Mouse (Mus musculus) splenic B cell, adult 2 months (primary cell): Measurements from ENCODE around the gene Rbm28.

Experiments
- DNase-seq: peaks from one replicate; pipeline ENCODE4 v3.0.0-alpha.2; 2011; ENCODE audit warnings: low read depth, low spot score
- H3K27me3 ChIP-seq: 2 replicates; pipeline ENCODE4 v1.6.1; 2012; ENCODE audit warnings: mild to moderate bottlenecking, low read length, moderate library complexity, mixed read lengths; ENCODE audit not compliant: control insufficient read depth, poor library complexity, insufficient read depth, severe bottlenecking
- H3K36me3 ChIP-seq: 2 replicates; pipeline ENCODE4 v1.6.1; 2012; ENCODE audit warnings: mild to moderate bottlenecking, low read length, moderate library complexity, mixed read lengths; ENCODE audit not compliant: control insufficient read depth, poor library complexity, insufficient read depth, severe bottlenecking

The Rbm28 gene

DNA sequence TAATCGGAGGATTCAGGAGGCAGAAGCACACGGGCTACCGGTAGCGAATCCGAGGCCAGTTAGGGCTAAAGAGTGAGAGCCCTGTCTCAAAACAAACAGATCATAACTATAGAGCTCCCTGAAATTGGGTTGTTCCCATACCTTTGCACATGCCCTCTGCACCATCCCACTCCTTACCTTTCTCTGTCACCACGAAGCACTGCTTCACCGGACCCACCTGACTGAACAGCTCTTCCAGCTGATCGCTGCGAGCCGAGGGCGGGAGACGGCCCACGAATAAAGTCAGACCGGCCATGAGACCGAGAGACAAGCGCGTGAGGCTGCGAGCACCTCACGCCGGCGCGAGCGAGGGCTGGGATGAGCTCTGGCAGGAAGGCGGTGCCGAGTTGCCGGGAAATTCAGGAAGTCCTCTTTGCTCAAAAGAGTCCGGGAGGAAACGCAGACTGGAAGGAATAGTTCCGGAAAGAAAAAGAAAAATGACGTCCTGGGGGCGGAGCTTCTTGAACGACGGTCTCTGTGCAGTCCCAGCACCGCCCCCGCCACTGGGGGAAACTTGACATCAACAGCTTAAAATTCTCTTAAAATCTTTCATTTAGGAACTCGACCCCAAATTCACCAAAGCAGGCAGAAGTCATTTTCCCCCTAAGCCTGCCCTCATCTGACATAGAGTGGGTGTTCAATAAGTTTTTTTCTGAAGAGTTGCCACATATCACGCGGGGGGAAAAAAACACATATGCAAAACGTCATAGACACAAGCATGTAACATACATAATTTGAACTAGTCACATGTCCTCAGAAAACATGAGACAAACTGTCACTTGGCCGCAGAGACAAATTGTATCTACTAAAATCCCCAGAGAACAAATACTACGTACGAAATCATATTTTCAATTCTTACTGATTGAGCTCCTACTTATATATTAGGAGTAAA, at the start of gene Rbm28:
TSS of gene Rbm28 (minus strand) at position 693 of the 931 bp plus-strand sequence.
- DNase-seq: peak; percentile 94
- Histone ChIP-seq H3K36me3 (peaks cover 5% of the 10 kb centered on the region; the same call in 1 of the 2 replicates), H3K27me3 (no peaks in the 10 kb centered on the region)

DNA sequence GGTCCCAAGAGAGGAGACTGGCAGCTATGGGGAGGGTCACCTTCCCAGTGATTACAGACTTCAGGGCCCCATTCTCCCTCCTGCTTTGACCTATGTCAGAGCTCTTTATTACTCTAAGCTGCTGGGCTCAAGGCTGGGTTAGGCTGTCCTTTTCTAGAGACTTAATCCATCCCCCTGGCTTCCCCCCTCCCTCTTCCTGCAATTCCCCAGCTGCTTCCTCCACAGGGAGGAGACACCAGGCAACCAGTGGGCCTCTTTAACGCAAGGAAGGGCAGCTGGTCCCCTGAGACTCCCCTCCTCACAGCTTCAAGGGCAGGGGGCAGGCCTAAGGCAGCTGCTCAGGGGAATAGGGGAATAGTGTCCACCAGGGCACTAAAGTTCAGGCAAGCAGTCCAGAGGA, 49.4 kb upstream of the Rbm28 start:
- Histone ChIP-seq H3K27me3 (no peaks in the 10 kb centered on the region), H3K36me3 (no peaks in the 10 kb centered on the region)
- peak; percentile 29 for DNase-seq

DNA sequence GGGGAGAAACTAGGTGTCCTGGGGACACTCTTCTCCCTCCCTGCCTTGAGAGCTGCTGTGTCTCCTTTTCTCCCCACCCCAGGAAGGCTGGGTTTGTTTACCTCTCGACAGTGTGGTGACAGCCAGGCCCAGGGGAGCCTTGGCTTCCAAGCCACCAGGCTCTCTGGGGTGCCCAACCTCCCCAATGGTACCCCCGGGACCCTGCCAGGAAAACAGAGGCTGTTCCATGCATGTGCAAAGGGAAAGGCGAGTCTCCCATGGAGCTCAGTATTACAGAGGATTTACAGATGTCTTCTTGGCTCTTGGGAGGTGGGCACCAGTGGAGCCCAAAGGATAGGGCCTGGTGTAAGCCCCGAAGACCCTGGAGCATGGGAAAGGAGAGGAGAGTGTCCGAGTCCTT, 48.6 kb upstream of the Rbm28 start:
- no peaks in the 10 kb centered on the region for H3K27me3 ChIP-seq
- H3K36me3 ChIP-seq: no peaks in the 10 kb centered on the region
- DNase-seq: no peak

DNA sequence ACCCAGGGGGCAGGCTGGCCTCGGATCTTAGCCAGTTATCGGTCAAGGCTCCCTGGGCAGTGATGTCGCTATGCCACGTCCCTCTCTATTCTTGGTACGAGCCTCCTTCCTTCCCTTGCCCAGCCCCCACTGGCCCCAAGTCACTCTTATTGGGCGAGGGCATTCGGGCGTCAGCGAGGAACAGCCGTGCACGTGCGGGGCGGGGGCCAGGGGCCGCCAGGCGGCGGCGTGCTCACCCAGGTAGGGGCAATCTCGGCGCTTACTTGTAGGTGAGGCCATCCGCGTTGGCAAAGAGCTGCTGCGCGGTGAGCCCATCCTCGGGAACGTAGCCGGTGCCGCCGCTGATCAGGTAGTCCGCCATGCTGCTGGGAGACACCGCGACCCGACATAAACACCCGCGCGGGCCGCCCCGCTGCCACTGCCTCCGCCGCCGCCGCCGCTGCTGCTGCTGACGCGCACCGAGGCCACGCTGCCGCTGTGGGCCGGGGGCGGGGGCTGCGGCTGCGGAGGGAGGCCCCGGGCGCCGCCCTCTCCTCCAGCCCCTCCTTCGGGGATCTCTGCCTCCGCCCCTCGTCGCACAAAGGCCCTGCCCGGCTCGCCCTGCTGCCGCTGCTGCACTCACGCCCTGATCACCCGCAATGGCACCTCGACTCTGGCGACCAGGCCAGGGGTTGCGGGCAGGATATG, 47.1 kb upstream of the Rbm28 start:
- DNase-seq: peak; percentile 89
- H3K36me3 ChIP-seq: no peaks in the 10 kb centered on the region
- no peaks in the 10 kb centered on the region for H3K27me3 ChIP-seq

DNA sequence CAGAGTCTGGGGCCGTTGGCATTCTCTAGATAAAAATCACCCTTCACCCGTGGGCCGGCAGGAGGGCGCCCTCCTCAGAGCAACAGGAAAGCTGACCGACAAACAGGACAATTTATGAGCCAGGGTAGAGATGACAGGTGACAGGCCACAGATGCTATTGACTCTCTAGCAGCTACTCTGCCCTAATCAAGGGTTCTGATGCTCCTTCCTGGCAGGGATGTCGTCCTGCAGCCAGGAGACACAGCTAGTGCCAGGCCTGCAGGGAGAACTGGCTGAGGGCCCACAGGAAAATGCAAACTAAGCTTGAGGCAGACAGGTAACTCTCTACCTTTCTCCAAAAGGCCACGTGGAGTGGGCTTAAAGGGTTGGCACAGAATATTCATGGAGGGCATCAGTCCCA, 46.3 kb upstream of the Rbm28 start:
- no peaks in the 10 kb centered on the region; the same call in 1 of the 2 replicates for H3K36me3 ChIP-seq
- H3K27me3 ChIP-seq: no peaks in the 10 kb centered on the region
- DNase-seq: no peak

DNA sequence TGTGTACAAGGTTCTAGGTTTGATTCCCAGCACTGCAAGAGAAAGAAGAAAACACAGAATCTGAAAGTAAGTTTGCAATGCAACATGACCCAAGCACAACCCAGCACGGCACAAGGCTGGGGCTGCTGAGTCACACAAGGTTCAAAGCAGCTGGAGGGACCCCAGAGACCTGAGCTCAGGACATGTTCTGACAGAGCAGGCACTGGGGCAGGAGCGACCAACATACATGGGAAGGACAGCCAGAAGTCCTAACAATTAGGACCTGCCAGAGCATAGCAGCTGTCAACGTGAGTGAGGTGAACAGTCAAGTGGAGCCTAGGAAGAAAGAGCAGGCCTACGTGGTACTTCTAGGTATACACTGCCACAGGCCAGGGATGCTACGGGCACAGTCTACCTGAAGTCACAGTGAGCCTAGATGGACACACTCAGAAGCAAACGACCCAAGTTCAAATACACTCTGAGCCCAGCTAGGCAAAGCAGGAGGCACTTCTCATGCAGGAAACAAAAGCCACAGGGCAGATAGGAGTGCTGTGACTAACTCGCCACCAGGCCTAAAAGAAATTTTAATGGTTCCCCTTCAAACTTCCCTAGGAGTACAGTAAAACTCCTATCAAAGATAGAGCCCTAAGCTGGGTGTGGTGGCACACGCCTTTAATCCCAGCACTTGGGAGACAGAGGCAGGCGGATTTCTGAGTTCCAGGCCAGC, 45.6 kb upstream of the Rbm28 start:
- Histone ChIP-seq H3K27me3 (no peaks in the 10 kb centered on the region), H3K36me3 (no peaks in the 10 kb centered on the region; the same call in 1 of the 2 replicates)
- no peak for DNase-seq

DNA sequence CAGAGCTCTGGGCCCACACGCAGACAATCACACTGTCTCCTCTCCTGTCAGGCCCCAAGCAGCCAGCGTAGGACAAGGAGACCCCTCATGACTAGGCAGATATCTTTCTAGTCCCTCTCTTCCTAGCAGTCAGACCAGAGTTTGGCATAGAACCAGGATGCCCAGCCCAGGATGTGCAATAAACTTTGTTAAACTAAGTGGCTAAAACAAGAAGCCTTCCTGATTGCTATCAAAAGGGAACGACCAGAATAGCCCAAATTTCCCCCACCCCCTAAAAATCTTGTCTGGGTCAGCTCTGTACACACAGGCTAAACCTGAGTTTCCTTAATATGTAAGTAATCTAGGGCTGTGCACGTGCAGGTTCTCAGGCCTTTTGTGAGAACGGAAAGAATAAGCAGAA, 43.4 kb upstream of the Rbm28 start:
- no peak for DNase-seq
- peaks cover 4% of the 10 kb centered on the region for H3K36me3 ChIP-seq
- no peaks in the 10 kb centered on the region for H3K27me3 ChIP-seq

DNA sequence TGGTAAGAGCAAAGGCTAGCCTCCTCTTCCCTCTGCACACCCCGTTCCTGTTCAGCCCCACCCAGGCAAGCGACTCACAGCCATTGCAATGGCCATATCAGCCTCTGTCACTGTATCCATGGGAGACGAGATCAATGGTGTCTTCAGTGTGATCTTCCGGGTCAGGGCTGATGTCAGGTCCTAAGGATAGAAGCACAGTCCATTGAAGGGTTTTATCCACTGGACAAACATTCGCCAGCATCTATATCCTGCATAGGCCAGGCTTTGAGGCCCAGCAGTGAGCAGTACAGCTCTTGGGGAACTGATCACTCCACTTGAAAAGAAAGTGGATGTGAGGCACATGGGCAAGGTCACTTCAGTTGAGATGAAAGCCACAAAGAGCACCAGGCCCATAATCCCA, 42.2 kb upstream of the Rbm28 start:
- no peaks in the 10 kb centered on the region for H3K27me3 ChIP-seq
- DNase-seq: no peak
- peaks cover 8% of the 10 kb centered on the region for H3K36me3 ChIP-seq

DNA sequence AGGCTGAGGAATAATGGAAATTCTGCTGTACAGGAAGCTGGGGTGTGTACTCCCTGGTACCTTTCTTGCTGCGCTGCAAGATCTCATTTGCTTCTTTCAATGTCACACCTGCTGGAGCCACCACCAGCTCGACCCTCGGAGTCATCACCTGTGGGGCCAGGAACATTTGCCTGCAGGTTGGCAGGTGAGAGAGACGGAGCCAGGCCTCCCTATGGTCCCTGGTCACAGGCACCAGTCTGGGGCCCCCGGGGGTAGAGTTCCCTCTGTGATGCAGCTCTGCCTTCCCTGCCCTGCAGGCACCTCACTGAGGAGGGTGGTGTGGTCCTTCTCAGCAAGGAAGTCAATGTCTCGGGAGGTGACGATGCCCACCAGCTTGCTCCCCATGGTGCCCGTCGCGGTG, 41.2 kb upstream of the Rbm28 start:
- DNase-seq: no peak
- Histone ChIP-seq H3K36me3 (peaks cover 8% of the 10 kb centered on the region), H3K27me3 (no peaks in the 10 kb centered on the region)

DNA sequence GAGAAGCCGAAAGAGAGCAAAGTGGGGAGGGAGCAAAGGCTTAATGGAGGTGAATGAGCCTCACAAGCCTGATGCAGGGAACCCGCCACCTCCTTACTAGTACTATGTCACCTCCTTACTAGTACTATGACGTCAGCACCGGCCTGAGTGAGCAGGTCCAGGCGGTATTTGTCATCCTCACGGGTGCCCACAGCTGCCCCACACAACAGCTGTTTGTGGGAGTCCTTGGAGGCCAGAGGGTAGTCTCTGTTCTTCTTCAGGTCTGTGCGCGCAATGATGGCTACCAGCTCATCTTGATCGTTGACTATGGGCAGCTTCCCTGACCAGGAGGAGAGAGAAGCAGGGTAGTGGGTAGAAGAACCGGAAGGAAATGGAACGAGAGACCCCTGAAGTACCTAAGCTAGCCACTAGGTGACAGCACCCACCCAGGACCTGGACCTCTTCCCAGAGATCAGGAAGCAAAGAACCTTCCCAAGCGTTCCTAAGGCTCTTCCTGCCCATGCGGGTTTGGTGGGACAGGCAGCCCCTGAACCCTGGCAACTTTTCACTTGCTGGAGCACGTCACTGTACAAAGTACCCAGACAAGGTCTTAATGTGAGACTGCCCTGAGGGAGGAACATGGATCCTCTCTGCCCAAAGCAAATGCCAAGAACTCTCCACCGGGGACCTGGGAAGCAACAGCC, 40.3 kb upstream of the Rbm28 start:
- Histone ChIP-seq H3K27me3 (no peaks in the 10 kb centered on the region), H3K36me3 (peaks cover 8% of the 10 kb centered on the region)
- peak; percentile 51 for DNase-seq

DNA sequence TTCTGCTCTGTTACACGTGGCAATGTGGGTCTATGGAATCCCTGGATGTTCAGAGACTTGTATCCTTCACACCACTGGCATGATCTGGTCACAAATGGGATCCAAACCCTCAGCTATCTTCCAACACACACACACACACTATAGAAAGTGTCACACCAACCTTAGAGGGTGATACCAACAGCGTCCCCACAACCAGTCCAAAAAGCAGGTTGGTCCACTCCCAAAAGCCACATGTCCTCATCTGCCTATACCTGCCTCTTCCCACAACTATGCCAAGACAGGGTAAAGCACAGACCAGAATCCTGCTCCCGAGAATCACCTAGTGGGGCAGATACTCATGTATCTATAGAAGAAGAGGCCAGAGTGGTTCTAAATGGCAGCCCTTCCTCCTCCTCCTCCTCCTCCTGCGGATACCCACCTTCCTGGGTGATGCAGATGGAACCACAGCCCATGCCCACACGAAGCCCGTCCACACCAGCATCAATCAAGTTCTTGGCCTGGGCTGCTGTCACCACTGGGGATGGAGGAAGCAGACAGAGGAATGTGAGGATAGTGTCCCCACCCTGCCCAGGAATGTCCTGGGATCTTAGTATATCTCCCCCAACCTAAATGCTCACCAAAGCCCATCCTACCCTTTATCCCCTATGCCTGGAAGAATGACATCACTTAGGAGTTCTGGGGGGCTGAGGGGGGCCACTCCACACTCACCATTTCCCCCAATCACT, 39.2 kb upstream of the Rbm28 start:
- peaks cover 8% of the 10 kb centered on the region for H3K36me3 ChIP-seq
- no peak for DNase-seq
- no peaks in the 10 kb centered on the region for H3K27me3 ChIP-seq

DNA sequence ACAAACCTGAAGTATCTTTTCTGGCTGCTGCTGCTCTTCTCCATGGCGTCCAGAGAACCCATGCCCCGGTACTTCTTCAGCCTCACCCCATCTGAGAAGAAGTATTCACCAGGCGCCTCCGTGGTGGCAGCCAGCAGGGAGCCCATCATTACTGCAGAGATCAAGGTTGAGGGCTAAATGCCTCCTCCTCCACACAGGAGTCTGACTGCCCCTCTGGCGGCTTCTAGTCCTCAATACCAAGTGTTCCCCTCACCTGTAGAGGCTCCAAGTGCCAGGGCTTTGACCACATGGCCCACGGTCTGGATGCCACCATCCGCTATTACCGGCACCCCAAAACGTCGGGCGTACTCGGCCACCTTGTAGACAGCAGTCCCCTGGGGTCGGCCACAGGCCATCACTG, 38.3 kb upstream of the Rbm28 start:
- peaks cover 8% of the 10 kb centered on the region for H3K36me3 ChIP-seq
- no peak for DNase-seq
- H3K27me3 ChIP-seq: no peaks in the 10 kb centered on the region

DNA sequence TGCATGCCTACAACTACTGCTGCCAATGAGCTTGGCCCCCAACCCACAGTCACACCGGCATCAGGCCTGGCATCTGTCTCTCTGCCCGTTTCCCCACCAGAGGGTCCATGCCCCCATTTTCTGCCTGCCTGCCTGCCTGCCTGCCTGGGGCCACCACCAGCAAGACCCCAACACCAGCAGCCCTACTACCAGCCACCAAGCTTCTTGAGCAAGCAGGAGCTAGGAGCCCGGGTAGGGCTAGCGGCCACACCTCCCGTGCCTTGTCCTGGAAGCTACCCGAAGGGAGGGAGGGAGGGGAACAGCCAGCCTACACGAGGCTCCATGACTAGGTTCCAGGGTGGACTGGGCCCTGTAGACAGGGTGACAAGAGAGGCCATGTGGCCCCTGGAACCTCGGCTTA, 37.2 kb upstream of the Rbm28 start:
- Histone ChIP-seq H3K36me3 (peaks cover 8% of the 10 kb centered on the region), H3K27me3 (no peaks in the 10 kb centered on the region)
- DNase-seq: no peak

DNA sequence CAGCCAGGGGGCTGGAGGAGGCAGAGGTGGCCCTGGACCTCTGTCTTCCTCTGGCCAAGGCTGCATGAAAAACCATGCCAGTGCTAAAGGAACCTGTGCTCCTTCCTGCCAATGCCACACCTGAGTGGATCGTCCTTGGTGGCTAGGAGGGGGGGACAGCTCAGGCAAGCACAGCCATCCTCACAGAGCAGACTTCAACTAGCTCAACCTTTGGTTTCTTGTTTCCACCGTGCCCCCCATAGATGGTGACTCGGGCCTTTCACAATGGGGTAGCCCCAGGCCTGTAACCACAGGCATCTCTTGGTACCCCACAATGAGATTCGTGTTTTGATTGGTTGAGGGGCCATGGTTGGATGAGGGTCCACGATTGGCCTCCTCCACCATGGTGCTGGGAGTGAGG, 36.5 kb upstream of the Rbm28 start:
- Histone ChIP-seq H3K27me3 (no peaks in the 10 kb centered on the region), H3K36me3 (peaks cover 8% of the 10 kb centered on the region; the same call in 1 of the 2 replicates)
- no peak for DNase-seq
